Mouse (Mus musculus): ENCODE data around the gene Gm28230. TPM values are rescaled to one million over a fixed set of nuclear protein-coding genes. Genes with fewer than 3 reads are reported as not detected.
A peak's percentile ranks its signal among the peaks of the same experiment; 100 is the strongest.

Gm28230 gene
- total and polyA plus RNA-seq, 2 experiments from 2014 or later = 1.6 TPM; not detected in 1

GRCm38 (mm10) chr2:74688795-74689573, 37.5 kb upstream of the Gm28230 start:
- no peaks in the 10 kb centered on the region for H3K9me3 ChIP-seq (replicated peaks; ENCODE audit: control insufficient read depth, low read length)
- no peak overlapping the region for H3K27ac ChIP-seq (ENCODE audit: low read depth)
- H3K4me2 ChIP-seq (ENCODE audit: low read depth, low read length) = no peak overlapping the region
- H3K9ac ChIP-seq (replicated peaks; ENCODE audit: low read depth, low read length) = no peak overlapping the region
- TF ChIP-seq EP300 (IDR thresholded peaks at IDR 0.05; ENCODE audit: low read depth) (no peak), CTCF (IDR thresholded peaks at IDR 0.05; ENCODE audit: low read depth) (no peak)
- 8% methylated on average over 12 of the region's 12 CpGs for WGBS
- ATAC-seq (ENCODE audit: insufficient read depth, low read depth) (no peak), DNase-seq (ENCODE audit: low spot score) (no peak)
- H3K4me1 ChIP-seq (ENCODE audit: control insufficient read depth, insufficient read depth) = no peaks in the 10 kb centered on the region
- H3K36me3 ChIP-seq (replicated peaks; ENCODE audit: control insufficient read depth, insufficient read depth, low read length) = no peaks in the 10 kb centered on the region
- H3K4me3 ChIP-seq (ENCODE audit: low read depth, low read length) = no peak overlapping the region
- peaks cover 99% of the 10 kb centered on the region for H3K27me3 ChIP-seq (ENCODE audit: control insufficient read depth, insufficient read depth, low read length)

DNA sequence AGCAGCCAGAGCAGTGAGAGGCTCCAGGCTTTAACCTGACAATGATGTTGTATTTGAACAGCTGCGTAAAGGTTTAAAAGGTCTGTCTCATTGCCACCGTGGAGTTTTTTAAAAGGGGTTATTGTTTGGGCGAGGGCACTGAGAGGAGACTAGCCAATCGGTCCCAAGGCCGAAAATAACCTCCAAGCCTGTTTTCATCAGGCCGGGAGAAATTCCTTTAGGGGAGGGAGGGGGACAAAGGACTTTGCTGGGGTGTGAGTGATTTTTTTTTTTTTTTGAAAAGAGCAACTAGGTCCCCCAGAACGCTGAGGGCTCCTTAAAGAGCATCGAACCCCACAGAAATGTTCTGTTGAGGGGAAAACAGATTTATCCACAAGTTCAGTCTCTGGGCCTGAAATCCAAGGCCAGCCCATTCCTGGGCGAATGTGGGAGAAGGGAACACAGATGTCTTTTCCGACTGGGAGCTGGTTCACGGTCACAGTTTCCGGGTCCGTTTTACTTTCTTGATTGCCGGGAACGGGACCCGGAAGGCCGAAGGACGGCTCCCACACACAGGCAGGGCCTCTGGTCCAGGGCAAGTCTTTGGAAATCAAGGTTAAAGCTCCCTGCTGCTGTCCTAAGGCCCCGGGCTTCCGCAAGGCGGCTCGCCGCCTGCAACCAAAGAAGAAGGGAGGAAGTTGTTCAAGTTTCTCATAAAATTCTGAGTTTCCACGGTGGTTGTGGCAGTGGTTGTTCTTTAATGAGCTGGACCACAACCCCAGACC, 36.8 kb upstream of the Gm28230 start:
- H3K27ac ChIP-seq (ENCODE audit: low read depth) = no peak overlapping the region
- H3K36me3 ChIP-seq (replicated peaks; ENCODE audit: control insufficient read depth, insufficient read depth, low read length) = no peaks in the 10 kb centered on the region
- no peaks in the 10 kb centered on the region for H3K9me3 ChIP-seq (replicated peaks; ENCODE audit: control insufficient read depth, low read length)
- peaks cover 99% of the 10 kb centered on the region for H3K27me3 ChIP-seq (ENCODE audit: control insufficient read depth, insufficient read depth, low read length)
- no peak for ATAC-seq (ENCODE audit: insufficient read depth, low read depth)
- no peak for DNase-seq (ENCODE audit: low spot score)
- TF ChIP-seq CTCF (IDR thresholded peaks at IDR 0.05; ENCODE audit: low read depth) (no peak), EP300 (IDR thresholded peaks at IDR 0.05; ENCODE audit: low read depth) (no peak)
- WGBS = 2% methylated on average over 24 of the region's 24 CpGs
- no peak overlapping the region for H3K4me3 ChIP-seq (ENCODE audit: low read depth, low read length)
- no peaks in the 10 kb centered on the region for H3K4me1 ChIP-seq (ENCODE audit: control insufficient read depth, insufficient read depth)
- no peak overlapping the region for H3K4me2 ChIP-seq (ENCODE audit: low read depth, low read length)
- H3K9ac ChIP-seq (replicated peaks; ENCODE audit: low read depth, low read length) = no peak overlapping the region

- Histone ChIP-seq H3K4me3 (ENCODE audit: low read depth, low read length) (no peak overlapping the region), H3K27ac (ENCODE audit: low read depth) (no peak overlapping the region), H3K9ac (replicated peaks; ENCODE audit: low read depth, low read length) (no peak overlapping the region), H3K4me1 (ENCODE audit: control insufficient read depth, insufficient read depth) (no peaks in the 10 kb centered on the region), H3K27me3 (ENCODE audit: control insufficient read depth, insufficient read depth, low read length) (peaks cover 99% of the 10 kb centered on the region), H3K4me2 (ENCODE audit: low read depth, low read length) (no peak overlapping the region), H3K36me3 (replicated peaks; ENCODE audit: control insufficient read depth, insufficient read depth, low read length) (no peaks in the 10 kb centered on the region), H3K9me3 (replicated peaks; ENCODE audit: control insufficient read depth, low read length) (no peaks in the 10 kb centered on the region)
- WGBS = 8% methylated on average over 8 of the region's 8 CpGs
- DNase-seq (ENCODE audit: low spot score) (no peak), ATAC-seq (ENCODE audit: insufficient read depth, low read depth) (no peak)
- TF ChIP-seq EP300 (IDR thresholded peaks at IDR 0.05; ENCODE audit: low read depth) (no peak), CTCF (IDR thresholded peaks at IDR 0.05; ENCODE audit: low read depth) (no peak)
Observed at GRCm38 (mm10) chr2:74690338-74690716, 36.2 kb upstream of the Gm28230 start.

DNA sequence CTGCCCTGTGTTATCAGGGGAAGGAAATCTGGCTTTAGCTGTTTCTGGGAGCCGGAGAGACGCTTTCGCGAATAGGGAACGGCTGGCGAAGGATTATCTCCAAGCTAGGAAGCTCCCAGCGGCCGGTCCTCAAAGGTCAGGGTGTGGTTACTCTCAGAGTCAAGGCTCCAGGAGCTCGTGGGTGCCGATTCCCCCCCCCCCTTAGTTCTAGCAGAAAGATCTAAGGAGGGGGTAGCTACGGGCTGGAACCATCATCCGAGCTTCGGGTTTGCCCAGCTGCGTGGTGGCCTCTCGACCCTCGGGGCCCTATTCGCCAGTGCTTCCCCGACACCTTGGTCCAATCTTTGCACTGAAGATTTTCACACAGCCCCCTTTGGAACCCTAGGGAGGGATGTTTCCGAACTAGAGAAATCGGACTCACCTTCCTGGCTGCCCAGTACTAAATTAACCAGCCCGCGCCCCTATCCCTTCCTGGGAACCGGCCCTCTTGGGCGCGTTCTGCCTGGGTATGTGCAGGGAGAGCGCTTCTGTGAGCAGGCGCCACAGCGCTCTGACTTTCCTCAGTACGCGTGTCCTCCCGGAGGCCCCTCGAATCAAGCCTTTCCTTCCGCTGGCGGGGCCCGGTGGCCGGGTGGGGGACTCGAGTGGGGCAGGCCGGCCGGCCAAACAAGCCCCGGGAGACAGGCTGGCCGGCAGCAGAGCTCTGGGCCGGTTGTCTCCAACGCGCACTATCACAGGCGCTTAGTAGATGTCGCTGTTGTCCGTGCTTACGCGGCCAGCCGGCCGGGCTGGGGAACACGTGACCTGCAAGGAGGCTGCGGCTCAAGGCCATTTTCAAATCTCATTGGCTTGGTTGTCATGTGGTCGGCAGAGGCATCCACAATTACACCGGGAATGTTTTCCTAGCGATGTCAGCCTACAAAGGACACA, 35.2 kb upstream of the Gm28230 start, which contains the start of gene Hoxd10:
TSS of gene Hoxd10 (plus strand) at position 903 of the 930 bp plus-strand sequence.
- peak within 1 kb of the TSS; percentile 19; the same call in 1 of the 2 replicates for H3K4me2 ChIP-seq (ENCODE audit: low read depth, low read length)
- no peak within 1 kb of the TSS for H3K9ac ChIP-seq (replicated peaks; ENCODE audit: low read depth, low read length)
- TF ChIP-seq CTCF (IDR thresholded peaks at IDR 0.05; ENCODE audit: low read depth) = peak; percentile 40
- no peak for TF ChIP-seq EP300 (IDR thresholded peaks at IDR 0.05; ENCODE audit: low read depth)
- DNase-seq (ENCODE audit: low spot score) (peak; percentile 58), ATAC-seq (ENCODE audit: insufficient read depth, low read depth) (peak; percentile 65; the same call in 1 of the 2 replicates)
- no peaks in the 10 kb centered on the region for H3K4me1 ChIP-seq (ENCODE audit: control insufficient read depth, insufficient read depth)
- H3K27ac ChIP-seq (ENCODE audit: low read depth) = no peak within 1 kb of the TSS
- no peaks in the 10 kb centered on the region for H3K36me3 ChIP-seq (replicated peaks; ENCODE audit: control insufficient read depth, insufficient read depth, low read length)
- peak within 1 kb of the TSS; percentile 28 for H3K4me3 ChIP-seq (ENCODE audit: low read depth, low read length)
- H3K9me3 ChIP-seq (replicated peaks; ENCODE audit: control insufficient read depth, low read length) = no peaks in the 10 kb centered on the region
- H3K27me3 ChIP-seq (ENCODE audit: control insufficient read depth, insufficient read depth, low read length) = peaks cover 99% of the 10 kb centered on the region
- 3% methylated on average over 56 of the region's 56 CpGs for WGBS
